Mouse (Mus musculus): ENCODE measurements at regions not wholly inside any gene's neighbourhood (a gene's known extent, or its start where the extent isn't known, plus 50 kb on each side); places are given as distances from the start of the nearest gene placed in this dataset.

DNA sequence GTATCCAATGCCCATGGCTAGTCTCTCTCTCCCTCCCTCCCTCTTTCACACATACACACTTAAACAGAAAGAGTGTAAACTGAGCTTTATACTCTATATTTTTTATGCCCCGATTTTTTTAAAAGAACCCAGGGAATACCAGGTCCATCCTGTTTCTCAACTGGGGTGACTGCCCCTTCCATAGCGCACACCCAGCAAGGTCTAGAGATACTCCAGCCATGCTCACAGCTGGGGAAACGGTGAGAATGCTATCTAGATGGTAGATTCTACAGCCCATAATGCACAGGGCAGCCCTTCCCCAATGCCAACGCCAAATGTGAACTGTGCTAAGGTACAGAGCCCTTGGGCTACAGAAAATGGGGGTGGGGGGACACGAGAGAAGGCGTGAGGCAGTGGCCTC lies 51.2 kb upstream of the Tln2 start:
- DNase-seq (ENCODE audit: extremely low read depth, low read depth) = no peak

DNA sequence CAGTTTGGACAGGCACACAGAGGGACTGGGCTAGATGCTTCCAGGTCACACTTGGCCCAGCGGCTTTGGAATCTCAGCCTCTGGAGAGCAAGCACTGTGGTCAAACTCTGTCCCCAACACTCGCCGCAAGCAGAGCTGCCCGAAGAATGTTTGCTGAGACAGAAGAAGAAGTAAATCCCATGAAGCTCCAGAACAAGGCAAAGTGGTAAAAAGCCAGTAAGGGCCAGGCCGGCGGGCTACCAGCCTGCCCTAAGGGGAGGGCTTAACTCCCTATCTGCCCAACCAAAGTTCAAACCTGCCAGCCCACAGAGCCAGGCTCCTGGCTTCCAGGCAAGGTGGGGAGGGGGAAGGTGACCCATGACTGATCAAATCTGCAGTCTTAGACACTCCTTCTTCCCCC lies 52.2 kb upstream of the Tln2 start:
- no peak for DNase-seq (ENCODE audit: extremely low read depth, low read depth)

DNA sequence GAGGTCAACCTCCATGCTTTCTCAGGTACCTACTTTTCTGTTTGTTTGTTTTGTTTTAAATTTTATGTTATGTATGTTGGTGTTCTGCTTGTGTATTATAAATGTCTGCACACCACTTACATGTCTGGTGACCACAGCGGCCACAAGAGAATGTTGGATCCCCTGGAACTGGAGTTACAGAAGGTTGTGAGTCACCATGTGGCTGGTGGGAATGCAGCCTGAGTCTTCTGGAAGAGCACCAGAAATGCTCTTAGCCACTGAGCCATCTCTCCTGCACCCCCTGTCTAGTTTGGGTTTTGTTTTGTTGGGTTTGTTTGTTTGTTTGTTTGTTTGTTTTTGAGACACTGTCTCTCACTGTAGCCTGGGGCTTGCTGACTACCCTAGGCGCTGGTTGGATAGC lies 52.6 kb upstream of the Tln2 start:
- DNase-seq (ENCODE audit: extremely low read depth, low read depth) = no peak

DNA sequence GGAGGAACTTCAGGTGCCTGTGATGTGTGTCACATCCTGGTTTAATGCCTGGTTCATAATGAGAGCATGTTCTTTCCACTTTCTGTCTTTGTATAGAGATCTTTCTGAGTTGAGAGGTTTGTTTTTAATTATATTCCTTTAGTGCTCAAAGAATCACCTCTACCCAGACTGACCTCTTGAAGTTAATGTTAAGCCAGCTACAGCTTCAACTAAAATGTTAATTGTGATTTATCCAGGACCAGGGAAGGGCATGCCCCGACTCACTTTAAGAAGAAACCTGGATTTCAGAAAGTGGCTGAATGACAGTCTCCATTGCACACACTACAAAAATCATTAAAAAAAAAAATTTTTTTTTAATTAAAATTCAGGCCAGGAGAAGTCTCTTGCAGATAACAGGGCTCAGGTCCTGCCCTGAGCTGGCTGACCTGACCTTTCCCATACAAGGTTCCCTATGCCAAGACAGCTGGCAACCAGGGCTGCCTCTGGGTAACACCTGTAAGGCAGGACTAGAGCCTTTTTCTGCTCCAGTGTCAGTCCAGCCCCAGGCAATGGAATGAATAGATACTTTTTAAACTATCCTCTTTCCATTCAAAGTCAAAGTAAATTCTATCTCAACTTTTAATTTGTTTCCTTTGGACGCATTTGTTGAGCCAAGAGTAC lies 54.7 kb upstream of the Tln2 start:
- DNase-seq (ENCODE audit: extremely low read depth, low read depth) = no peak

DNA sequence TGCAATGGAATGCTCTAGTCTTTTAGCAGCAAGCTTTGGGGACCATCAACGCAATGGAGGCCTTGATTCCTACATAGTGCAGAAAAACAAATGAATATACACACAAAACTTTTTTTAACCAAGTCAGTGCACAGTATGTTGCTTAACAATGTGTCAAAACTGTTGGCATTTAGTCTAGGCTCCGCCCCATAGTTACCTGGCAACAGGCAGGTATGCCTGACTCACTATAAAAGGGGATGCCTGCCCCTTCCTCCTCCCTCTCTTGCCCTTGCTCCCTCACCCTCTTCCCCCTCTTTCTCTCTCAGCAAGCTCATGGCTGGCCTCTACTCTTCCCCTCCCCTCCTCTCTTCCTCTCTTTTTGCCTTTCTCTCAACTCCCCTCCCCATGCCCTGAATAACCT lies 56.7 kb upstream of the Tln2 start:
- DNase-seq (ENCODE audit: extremely low read depth, low read depth) = no peak

DNA sequence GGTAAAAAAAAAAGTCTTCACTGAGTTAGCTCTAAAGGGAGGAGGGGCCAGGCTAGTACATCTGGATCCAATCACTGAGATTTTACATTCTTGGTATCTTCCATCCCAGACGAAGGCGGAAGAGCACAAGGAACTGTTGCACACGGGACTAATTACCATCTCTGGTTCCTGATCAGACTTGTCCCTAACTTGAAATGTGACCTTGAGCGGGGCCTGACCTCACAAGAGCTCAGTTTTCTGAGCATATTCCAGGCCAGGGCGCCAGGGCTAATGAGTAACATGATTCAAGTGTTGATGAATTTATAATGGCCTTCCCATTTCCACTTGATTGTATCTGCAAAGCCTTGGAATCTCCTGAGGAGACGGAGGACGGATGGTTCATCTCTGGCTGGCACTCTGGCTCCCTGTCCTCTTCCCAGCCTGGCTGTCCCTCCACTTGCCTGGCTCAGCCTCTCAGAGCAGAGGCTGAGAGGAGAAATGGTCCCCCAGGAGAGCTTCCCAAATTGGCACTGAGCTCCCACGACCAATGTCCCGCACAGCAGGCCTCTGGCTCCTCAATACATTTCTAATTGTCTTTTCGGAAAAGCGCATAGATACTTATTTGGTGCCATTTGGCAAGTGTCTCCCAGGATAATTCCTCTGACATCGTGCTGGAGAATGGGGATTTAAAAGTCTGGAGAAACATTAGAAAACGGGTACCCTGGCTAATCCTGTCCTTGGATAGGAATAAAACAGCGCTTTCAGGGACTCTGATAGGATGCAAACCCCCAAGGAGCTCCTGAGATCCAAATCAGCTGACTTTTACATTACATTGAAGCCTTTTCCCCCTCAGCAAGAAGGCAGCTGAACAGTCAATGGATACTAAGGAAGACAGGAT lies 58.1 kb upstream of the Tln2 start:
- DNase-seq (ENCODE audit: extremely low read depth, low read depth) = no peak

DNA sequence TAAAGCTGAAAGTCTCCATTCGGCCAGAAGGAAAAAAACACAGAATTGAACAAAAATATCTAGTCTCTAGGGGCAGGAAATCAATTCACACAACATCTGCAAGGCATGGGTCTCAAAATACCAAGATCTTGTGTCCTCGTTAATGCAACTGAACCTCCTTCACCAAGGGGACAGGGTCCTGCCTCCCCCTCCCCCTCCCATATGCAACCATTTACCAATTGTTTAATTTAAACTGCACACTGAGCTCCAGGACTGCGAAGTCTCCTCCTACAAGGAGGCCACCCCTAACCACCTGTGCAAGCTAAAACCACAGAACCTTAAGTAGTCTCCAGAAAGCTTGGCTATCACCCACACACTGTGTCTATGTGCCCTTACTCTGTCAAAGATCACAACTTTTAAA lies 61.4 kb upstream of the Tln2 start:
- no peak for DNase-seq (ENCODE audit: extremely low read depth, low read depth)

DNA sequence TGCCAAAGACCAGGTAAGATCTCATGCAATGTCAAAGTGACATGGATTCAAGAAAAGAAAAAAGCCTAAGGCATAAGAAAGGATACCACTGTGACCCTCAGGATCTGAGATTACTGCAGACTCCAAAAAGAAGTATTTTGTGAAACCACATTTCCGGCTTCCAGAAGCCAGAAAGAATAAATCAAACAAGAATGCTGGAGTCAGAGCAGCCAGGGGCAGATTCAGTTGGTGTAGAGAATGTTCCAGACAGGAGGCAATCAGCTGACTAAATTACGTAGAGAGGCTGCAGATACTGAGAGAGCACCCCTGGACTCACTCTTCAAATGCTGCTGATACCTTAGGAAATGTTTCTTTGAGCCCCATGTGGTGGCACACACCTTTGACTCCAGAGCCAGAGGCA lies 67.7 kb upstream of the Tln2 start:
- no peak for DNase-seq (ENCODE audit: extremely low read depth, low read depth)

DNA sequence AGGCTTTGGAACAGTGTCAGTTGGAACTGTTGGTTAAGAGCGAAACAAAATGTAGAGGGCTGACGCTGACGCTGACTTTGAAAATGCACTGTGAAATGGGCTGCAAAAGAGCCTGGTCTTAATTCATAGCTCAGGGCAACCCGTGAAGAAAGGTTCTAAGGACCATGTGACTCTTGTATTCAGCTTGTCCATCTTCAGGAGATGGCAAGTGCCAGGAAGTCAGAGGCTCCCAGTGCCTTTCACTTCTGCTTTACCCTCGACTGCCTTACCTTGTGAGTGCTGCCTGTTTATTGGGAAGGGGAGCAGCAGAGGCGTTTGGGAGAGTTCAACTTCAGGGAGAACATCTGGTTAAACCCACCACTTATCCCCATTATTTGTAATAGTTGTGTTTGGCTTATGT lies 70.1 kb upstream of the Tln2 start:
- DNase-seq (ENCODE audit: extremely low read depth, low read depth) = no peak

DNA sequence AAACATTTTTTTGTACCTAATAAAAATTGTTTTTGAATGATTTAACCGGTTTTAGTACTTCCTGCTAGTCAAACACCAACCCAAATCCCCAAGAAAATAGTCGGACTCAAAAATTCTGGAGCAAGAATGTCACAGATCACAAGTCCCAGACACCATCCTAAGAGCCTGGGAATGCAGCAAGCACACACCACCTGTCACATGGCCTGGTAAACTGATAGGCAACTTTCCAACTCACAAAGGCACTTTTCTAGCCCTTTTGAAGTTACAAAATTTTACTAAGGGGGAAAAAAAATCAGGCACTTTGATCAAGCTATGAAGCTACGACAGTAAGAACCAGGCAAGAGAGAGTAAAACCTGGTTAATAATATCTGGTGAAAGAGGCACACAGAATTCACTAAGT lies 70.7 kb upstream of the Tln2 start:
- DNase-seq (ENCODE audit: extremely low read depth, low read depth) = no peak

DNA sequence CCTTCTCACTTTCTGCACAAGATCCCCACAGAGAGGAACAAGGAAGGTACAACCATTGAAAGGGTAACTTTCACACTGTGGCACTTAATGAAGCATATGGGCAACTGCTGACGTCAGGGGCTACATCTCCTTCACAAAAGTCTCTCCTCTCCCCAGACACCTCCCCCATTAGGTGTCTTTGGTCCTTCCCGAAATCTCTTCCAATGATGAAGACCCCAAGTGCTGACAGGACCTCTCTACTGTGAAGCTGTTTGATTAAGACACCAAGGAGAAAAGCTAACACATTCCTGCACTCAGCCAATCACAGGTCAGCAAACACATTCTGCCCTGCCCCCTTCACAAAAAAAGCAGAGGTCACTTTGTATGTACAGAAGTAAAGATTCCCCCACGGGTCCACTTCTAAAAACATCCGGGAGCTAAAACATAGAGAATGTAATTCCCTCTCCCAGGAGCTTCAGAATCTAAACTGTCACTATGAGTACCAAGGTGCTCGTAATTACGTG lies 72.3 kb upstream of the Tln2 start:
- no peak for DNase-seq (ENCODE audit: extremely low read depth, low read depth)

DNA sequence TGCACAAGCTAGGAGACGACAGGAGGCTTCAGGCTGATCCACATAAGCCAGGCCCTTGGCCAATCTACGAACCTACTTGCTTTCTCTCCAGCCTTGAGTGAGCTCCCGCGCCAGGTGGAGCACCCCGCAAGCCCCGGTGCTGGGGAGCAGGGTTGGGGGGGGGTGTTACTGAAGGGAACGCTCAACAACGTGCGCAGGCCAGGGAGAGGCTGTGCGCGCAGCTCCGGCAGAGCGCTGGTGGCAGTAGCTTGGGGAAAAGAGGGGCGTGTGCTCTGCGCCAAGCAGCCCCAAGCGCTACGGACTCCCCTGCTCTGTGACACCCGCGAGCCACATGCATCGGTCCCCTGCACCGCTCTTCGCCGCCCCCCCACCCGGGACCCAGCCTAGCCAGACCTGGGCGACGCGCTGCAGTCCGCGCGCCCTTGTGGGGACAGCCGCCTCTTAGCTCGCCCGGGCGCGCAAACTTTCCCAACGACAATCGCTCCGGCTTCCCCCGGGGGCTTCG lies 73.1 kb upstream of the Tln2 start:
- no peak for DNase-seq (ENCODE audit: extremely low read depth, low read depth)

DNA sequence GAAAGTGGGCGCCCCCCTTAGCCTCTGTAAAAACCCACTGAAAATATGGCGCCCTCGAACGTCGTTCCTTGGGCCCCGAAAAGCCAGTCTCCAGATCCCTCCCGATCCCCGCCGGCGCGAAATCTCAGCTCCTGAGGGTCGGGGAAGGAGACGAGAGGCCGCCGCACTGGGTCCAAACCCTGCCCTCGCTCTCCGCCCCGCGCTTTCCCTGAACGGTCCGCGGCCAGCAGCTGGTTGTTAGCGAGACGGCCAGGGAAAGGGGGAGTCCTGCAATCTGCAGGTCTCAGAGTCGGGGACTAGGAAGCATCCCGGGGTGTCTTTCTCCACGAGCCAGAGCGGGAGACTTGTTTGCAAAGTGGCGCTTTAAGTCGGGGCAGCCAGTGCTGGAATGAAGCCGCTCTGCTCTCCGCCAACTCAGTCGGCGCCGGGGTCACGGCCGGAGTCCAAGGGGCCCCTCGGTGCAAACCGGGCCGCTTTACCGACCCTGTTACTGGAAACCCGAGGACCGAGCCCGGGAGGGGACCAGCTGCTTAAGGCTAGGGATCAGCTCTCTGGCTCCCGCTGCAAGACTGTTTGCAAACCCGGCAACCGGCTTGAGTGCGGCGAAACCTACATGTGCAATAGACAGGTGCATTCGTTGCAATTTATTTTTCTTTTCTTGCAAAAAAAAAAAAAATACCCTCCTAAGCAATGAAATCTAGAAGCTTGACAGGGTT lies 73.7 kb upstream of the Tln2 start:
- no peak for DNase-seq (ENCODE audit: extremely low read depth, low read depth)

DNA sequence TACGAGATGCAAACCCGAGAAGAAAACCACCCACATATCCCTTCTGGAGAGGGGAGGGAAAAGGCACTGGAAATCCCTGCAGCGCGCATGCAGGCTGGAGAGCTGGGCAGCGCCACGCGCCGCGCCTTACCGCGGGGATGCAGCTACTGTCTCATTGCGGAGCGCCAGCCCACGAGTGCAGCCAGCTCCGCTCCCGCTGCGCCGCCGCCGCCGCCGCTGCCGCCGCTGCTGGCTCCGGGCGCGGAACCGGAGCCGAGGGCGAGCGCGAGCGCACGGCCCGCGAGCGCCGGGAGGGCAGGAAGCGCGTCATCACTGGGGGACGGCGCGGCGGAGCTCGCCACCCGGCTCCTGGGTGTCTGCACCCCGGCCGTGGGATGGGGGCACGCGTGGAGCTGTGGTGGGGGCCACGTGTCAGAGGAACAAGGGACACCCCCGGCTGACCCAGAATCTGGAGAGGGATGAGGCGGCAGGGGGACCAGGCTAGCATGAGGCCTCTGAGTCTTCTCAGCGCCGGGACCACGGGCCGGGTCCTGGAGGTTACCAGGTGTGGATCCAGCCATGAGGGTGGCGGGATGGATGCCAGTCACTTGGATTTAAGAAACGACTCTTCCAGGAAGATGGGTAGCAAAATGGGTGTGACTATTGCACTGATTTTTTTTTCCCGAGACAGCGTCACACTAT lies 74.4 kb upstream of the Tln2 start:
- no peak for DNase-seq (ENCODE audit: extremely low read depth, low read depth)

DNA sequence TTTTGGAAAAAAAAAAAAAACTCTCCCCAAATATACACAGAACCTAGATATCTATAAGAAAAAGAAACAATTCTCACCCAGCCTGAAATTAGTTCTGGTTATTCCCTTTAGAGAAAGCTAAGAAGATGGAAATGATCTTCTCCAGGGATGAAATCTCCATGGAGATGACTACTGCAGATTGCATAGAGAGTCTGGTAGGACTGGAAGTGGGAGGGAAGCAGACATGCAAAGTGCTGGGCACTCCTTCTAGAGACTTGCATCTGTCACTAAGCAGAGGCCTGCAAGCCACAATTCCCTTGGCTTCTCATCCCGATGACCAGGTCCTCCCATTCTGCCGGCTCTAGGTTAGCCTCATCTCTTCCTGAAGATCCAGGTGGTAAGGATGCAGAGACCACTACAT lies 87.3 kb upstream of the Tln2 start:
- no peak for DNase-seq (ENCODE audit: extremely low read depth, low read depth)

DNA sequence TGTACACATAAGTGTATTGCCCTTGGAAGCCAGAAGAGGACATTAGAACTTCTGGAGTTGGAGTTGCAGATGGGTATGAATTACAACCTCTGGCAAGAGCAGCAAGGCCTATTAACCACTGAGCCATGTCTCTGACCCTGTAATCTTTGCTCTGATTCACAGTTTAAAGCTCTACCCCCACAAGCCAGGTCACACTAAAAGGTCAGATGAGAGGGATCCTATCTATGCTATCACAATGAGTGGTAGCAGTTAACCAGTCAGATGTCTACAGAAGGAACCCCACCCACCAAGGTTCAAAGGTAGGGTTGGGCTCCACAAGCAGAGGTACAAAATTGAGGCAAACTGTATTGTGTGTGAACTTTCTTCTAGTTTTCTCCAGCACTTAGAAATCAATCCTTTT lies 94.5 kb upstream of the C2cd4b start:
- DNase-seq (ENCODE audit: extremely low read depth, low read depth) = no peak

DNA sequence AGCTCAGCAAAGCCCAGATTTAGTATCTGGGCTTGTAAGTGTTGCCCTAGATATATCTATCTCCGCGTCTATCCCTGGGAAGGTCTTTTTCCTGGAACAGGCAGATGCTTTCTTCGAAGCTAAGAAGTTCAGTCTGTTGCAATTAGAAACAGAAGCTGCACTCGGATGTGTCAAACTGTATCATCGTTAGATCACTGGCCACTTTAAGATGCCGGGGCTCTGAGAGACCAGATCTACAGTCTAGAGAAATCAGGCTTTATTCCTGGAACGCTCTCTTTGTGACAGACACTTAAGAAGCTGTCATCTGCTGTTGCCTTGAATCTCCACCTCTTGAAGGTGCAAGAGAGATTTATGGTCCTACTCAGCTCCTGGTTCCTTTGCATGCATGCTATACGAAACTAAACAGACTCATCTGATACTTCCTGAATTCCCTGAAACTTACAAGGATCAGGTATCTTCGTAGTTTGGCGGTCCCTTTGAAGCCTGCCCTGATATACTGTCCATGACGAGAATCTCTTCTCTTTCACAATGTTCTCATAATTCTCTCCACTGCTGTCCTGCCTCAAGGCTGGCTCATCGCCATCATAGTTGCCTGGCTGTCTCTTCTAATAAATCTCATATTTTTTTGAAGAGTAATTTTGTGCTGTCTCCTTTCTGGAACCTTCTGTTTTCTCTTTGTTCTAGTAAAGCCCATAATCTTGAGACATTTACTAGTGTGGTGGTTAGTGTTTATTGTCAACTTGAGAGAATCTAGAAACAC lies 88.8 kb upstream of the C2cd4b start:
- no peak for DNase-seq (ENCODE audit: extremely low read depth, low read depth)

DNA sequence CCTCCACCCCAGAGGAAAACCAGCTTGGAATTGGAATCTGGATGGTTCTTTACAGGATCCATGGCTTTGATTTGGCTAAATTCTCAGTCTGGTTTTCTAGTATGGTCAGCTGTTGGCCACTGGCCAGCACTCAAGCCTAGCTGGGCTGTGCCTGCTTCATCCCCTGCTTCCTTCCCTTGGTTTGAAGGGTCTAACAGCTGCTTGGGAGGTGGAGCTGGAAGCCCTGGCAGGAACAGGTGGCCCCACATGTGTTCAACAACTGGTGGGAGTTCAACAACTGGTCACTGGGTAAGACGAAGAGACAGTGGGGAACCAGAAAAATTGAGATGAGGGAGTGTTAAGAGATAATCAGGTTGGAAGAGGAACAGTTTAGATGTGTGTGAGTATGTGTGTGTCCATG lies 82.3 kb upstream of the C2cd4b start:
- no peak for DNase-seq (ENCODE audit: extremely low read depth, low read depth)

DNA sequence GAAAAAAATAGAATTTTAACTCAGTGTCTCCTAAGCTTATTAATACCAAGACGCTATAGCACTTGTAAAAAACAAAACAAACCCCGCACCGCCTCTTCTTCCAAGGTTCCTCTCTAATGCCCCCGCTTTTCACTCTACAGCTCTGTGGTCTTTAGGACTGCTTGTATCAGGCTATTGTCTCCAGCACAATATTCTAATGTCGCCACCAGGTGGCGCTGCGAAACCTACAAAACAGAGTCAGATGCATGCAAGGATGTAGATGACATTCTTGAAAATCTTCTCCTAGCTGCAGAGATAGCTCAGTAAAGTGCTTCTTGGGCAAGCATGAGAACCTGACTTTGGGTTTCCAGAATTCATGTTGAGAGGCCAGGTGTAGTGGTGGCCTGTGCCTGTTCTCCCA lies 75.9 kb upstream of the C2cd4b start:
- DNase-seq (ENCODE audit: extremely low read depth, low read depth) = peak; percentile 25

DNA sequence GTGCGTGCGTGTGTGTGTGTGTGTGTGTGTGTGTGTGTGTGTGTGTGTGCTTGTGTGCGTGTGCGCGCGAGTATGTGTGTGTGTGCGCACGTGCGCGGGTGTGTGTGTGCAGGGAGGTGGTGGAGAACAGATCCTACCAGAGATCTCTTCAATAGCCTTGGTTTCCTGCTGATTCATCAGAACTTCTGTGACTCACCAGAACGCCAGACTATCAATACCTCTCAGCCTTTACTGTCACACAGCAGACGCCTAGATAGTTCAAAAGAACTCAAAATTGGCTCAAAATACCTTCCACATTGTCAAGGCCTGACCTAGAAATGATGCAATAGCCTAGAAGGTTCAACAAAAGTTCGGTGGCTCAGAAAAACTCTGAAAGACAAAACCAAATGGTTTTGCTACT lies 66.8 kb upstream of the C2cd4b start:
- no peak for DNase-seq (ENCODE audit: extremely low read depth, low read depth)

DNA sequence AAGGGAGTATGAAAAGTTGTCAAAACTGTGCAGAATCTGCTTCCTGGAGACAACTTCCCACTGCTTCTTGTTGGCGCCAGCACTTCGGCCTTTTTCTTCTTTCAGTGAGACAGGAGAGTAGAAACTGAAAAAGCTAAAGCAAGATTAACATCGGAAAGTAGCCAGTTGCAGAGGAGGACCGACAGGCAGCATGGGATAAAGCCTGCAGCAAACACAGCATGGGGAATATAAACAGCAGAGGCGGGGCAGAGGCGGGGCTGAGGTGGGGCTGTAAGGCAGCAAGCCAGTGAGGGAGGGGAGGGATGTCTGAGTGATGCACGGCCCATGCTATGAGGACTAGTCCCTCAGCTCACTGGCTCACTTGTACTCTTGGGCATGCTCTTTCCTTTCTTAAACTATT lies 65.5 kb upstream of the C2cd4b start:
- no peak for DNase-seq (ENCODE audit: extremely low read depth, low read depth)

Data from MEL-GATA-1-ER (cell line).